Mouse (Mus musculus) liver, embryonic 14.5 days (tissue): ENCODE measurements around the gene Glt28d2.

Source experiments
- CTCF ChIP-seq: IDR thresholded peaks from 2 replicates; pipeline ENCODE4 v1.5.1; 2016; ENCODE audit warnings: antibody characterized with exemption, low read depth, control low read depth
- EP300 ChIP-seq: IDR thresholded peaks from 2 replicates; pipeline ENCODE4 v1.6.1; 2016; ENCODE audit warnings: antibody characterized with exemption, low read depth

DNA sequence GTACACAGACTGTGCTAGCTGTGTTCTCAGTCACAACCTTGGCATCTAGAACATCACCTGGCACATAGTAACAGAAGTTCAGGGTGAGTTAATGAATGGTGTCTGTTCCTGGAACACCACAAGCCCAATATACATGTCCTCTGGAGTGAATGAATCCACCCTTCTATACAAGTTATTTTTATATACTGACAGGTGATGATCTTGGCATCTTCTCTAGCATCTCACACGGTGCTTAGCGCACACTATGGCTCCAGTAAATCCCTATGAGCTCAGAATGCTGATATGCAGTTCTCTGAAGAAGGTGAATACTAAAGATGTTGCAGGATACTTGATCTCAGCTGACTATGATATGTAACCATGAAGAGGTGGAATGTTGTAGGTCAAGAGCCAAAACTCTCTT lies 24.4 kb downstream of the Glt28d2 start:
- TF ChIP-seq CTCF = no peak
- TF ChIP-seq EP300 = no peak
